9 mouse cellular contexts compared by ENCODE assay signal in the genomic region with DNA sequence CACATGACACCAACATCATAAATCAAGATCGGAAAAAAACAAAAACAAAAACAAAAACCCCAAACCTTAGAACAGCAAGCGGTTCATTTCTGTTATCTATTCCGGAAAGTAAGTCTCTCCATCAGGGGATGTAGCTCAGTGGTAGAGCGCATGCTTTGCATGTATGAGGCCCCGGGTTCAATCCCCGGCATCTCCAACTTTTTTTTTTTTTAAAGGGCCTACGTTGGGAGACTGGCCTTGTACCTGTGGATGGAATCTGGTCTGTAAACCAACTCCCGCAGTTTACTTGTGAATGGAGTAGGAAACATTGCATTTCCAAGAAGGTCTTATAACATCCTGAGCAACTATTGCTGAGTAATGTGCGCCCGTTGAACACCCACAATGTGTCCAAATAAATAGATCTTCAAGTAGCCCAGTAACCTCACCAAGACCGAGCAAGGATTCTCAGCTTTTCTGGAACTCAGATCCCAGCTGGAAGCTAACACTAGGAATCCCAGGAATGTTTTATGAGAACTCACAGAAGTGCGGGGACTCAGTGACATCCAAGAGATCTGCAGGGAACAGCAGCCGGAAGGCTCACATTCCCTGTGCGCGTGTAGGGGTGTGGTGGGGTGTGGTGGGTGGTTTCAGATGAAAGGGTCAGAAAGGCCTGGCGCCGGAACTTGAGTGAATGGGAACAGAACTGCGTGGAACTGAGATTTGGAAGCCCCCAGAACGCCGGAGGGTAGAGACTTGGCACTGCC. TPM values are rescaled to one million over a fixed set of nuclear protein-coding genes. Genes with fewer than 3 reads are reported as not detected.
DNase-seq lines count a peak whose midpoint lies in the region; ATAC-seq lines count a peak whose summit lies in the region.
"Had no signal": no experiment of that assay in that cellular context is flagged by ENCODE, and none has a peak within 500 bp of the region (broad histone marks: within the 10 kb centered on the region; RNA-seq: fewer than 3 reads in every experiment).

No protein-coding gene starts in this region.

- H3K4me1 ChIP-seq in heart, embryonic 13.5 days, result peaks cover 37% of the 10 kb centered on the region
- H3K4me1 ChIP-seq in midbrain, embryonic 15.5 days, result peaks cover 14% of the 10 kb centered on the region

- H3K4me2 ChIP-seq in heart, embryonic 13.5 days, result peak overlapping the region; percentile 64
- H3K4me2 ChIP-seq in midbrain, embryonic 15.5 days, result peak overlapping the region; percentile 34

- ATAC-seq in heart, embryonic 13.5 days (ENCODE audit: extremely low read depth, insufficient number of reproducible peaks, low FRiP score, low TSS enrichment), result no peak
- ATAC-seq in midbrain, embryonic 15.5 days (replicated peaks), result no peak

- H3K36me3 ChIP-seq in heart, embryonic 13.5 days, result peaks cover 12% of the 10 kb centered on the region
- peaks cover 11% of the 10 kb centered on the region for H3K36me3 ChIP-seq in midbrain, embryonic 15.5 days (replicated peaks)

- peak; percentile 64 for DNase-seq in adrenal gland, postnatal 10 days
- no peak for DNase-seq in adrenal gland, postnatal 36 days
- peak; percentile 31 for DNase-seq in thymus, postnatal 14 days
- no peak for DNase-seq in thymus, postnatal 36 days
- DNase-seq in kidney, postnatal 4 days, result peak; percentile 33 to 52
- no peak for DNase-seq in spleen, adult 18-20 months

- no peaks in the 10 kb centered on the region for H3K9me3 ChIP-seq in heart, embryonic 13.5 days
- no peaks in the 10 kb centered on the region for H3K9me3 ChIP-seq in midbrain, embryonic 15.5 days

- peak overlapping the region; percentile 48 for H3K4me3 ChIP-seq in heart, embryonic 13.5 days
- H3K4me3 ChIP-seq in midbrain, embryonic 15.5 days, result peak overlapping the region; percentile 21

- WGBS in heart, embryonic 13.5 days, result 6% methylated on average over 20 of the region's 20 CpGs
- WGBS in midbrain, embryonic 15.5 days, result 10% methylated on average over 20 of the region's 20 CpGs

- H3K9ac ChIP-seq in heart, embryonic 13.5 days, result peak overlapping the region; percentile 66
- H3K9ac ChIP-seq in midbrain, embryonic 15.5 days, result no peak overlapping the region

- peak overlapping the region; percentile 62; the same call in 1 of the 2 replicates for H3K27ac ChIP-seq in heart, embryonic 13.5 days (replicated peaks)
- peak overlapping the region; percentile 36; the same call in 1 of the 2 replicates for H3K27ac ChIP-seq in midbrain, embryonic 15.5 days

- no peaks in the 10 kb centered on the region for H3K27me3 ChIP-seq in heart, embryonic 13.5 days (replicated peaks)
- H3K27me3 ChIP-seq in midbrain, embryonic 15.5 days (replicated peaks), result no peaks in the 10 kb centered on the region
- H3K27me3 ChIP-seq: Patski had no signal

RNA-seq across cellular contexts. Expression of a gene that starts 19.5 kb away (rescaled TPM):
- 1,000 to 10,000 TPM; 1,039 to 1,045 TPM for total RNA-seq in adrenal gland, postnatal 10 days (2021)
- 1,000 to 10,000 TPM; 1,428 to 1,489 TPM for total RNA-seq in adrenal gland, postnatal 36 days (2021)
- polyA plus RNA-seq in heart, embryonic 13.5 days (2015; fragmentation: Nextera tagmentation; extraction: Ambion mirVana), result 819 and 833 TPM in 2 replicates
- polyA plus RNA-seq in midbrain, embryonic 15.5 days (2015; fragmentation: Nextera tagmentation; extraction: Ambion mirVana), result 1,496 and 1,513 TPM in 2 replicates

RNA-seq across cellular contexts. Expression of a gene that starts 20.4 kb away (rescaled TPM):
- under 1 TPM; 0.21 to 0.24 TPM for total RNA-seq in adrenal gland, postnatal 10 days (2021)
- under 1 TPM; 0.23 to 0.40 TPM for total RNA-seq in adrenal gland, postnatal 36 days (2021)
- polyA plus RNA-seq in heart, embryonic 13.5 days (2015; fragmentation: Nextera tagmentation; extraction: Ambion mirVana), result 0.68 and 0.70 TPM in 2 replicates
- 0.74 and 0.86 TPM in 2 replicates for polyA plus RNA-seq in midbrain, embryonic 15.5 days (2015; fragmentation: Nextera tagmentation; extraction: Ambion mirVana)

RNA-seq across cellular contexts. Expression of a gene that starts 24.4 kb away (rescaled TPM):
- total RNA-seq in adrenal gland, postnatal 10 days (2021), result 10 to 100 TPM; 11.2 to 12.2 TPM
- total RNA-seq in adrenal gland, postnatal 36 days (2021), result 10 to 100 TPM; 16.3 to 21.9 TPM
- 8.5 and 9.8 TPM in 2 replicates for polyA plus RNA-seq in heart, embryonic 13.5 days (2015; fragmentation: Nextera tagmentation; extraction: Ambion mirVana)
- 14.2 and 14.8 TPM in 2 replicates for polyA plus RNA-seq in midbrain, embryonic 15.5 days (2015; fragmentation: Nextera tagmentation; extraction: Ambion mirVana)

RNA-seq across cellular contexts. Expression of a gene that starts 31.8 kb away (rescaled TPM):
- total RNA-seq in adrenal gland, postnatal 10 days (2021), result 10 to 100 TPM; 31.6 to 37.1 TPM
- 10 to 100 TPM; 25.6 to 39.0 TPM for total RNA-seq in adrenal gland, postnatal 36 days (2021)
- polyA plus RNA-seq in heart, embryonic 13.5 days (2015; fragmentation: Nextera tagmentation; extraction: Ambion mirVana), result 35.8 and 42.0 TPM in 2 replicates
- polyA plus RNA-seq in midbrain, embryonic 15.5 days (2015; fragmentation: Nextera tagmentation; extraction: Ambion mirVana), result 36.4 and 37.9 TPM in 2 replicates

Comparison
In these comparisons a context has a peak if more than half of its experiments do, and no peak if none do; other contexts are left out.
1. DNase-seq: peak in adrenal gland, postnatal 10 days (single experiment), thymus, postnatal 14 days (single experiment) and kidney, postnatal 4 days (2 of 2); none in adrenal gland, postnatal 36 days (0 of 2), thymus, postnatal 36 days (0 of 2) and spleen, adult 18-20 months (0 of 2).